Mouse (Mus musculus) kidney, embryonic 14.5 days (tissue): ENCODE data around the gene Il17ra. TPM values are rescaled to one million over a fixed set of nuclear protein-coding genes. Genes with fewer than 3 reads are reported as not detected.

Source experiments
- ATAC-seq: fragments of 200-750 bp; cut with Nextera tagmentation; 2 replicates; pipeline ENCODE4 v1.8.0; 2017; ENCODE audit warnings: moderate number of reproducible peaks, mild to moderate bottlenecking, moderate TSS enrichment, moderate library complexity; ENCODE audit not compliant: low FRiP score, low TSS enrichment
- H3K27ac ChIP-seq: fragments of 300-500 bp; sonication (generic); 2 replicates; pipeline ENCODE4 v1.5.1; 2014; ENCODE audit warnings: low read depth, mild to moderate bottlenecking, low read length, moderate library complexity, mixed read lengths
- H3K27me3 ChIP-seq: fragments of 300-500 bp; sonication (generic); 2 replicates; pipeline ENCODE4 v1.6.1; 2014; ENCODE audit warnings: mild to moderate bottlenecking, low read length; ENCODE audit not compliant: control insufficient read depth, insufficient read depth
- H3K36me3 ChIP-seq: fragments of 300-500 bp; sonication (generic); 2 replicates; pipeline ENCODE4 v1.6.1; 2014; ENCODE audit warnings: low read length, mixed read lengths; ENCODE audit not compliant: control insufficient read depth, insufficient read depth
- H3K4me1 ChIP-seq: fragments of 300-500 bp; sonication (generic); 2 replicates; pipeline ENCODE4 v1.6.1; 2014; ENCODE audit warnings: low read length, mixed read lengths; ENCODE audit not compliant: control insufficient read depth, insufficient read depth
- H3K4me2 ChIP-seq: fragments of 300-500 bp; sonication (generic); replicated peaks from 2 replicates; pipeline ENCODE4 v1.6.1; 2014; ENCODE audit warnings: low read depth, mild to moderate bottlenecking, low read length
- H3K4me3 ChIP-seq: fragments of 300-500 bp; sonication (generic); 2 replicates; pipeline ENCODE4 v1.5.1; 2014; ENCODE audit warnings: mild to moderate bottlenecking, low read length
- H3K9ac ChIP-seq: fragments of 300-500 bp; sonication (generic); 2 replicates; pipeline ENCODE4 v1.6.1; 2014; ENCODE audit warnings: low read depth, mild to moderate bottlenecking, low read length, moderate library complexity
- H3K9me3 ChIP-seq: fragments of 300-500 bp; sonication (generic); 2 replicates; pipeline ENCODE4 v1.6.1; 2016; ENCODE audit warnings: low read length; ENCODE audit not compliant: control insufficient read depth
- WGBS: fragments of 180-500 bp; shearing (Covaris S2); extraction: QIAGEN DNeasy Blood & Tissue Kit; methylation state at CpG from one replicate; pipeline ENCODE4 v1.1.7; 2014; 5-methylcytosine and 5-hydroxymethylcytosine counted together
- polyA plus RNA-seq: library from polyadenylated mRNA; unstranded; fragments of >200 nt; fragmentation: Nextera tagmentation; extraction: Ambion mirVana; gene quantifications from 2 replicates; pipeline ENCODE4 v1.2.1, GENCODE M21; 2014

Gene Il17ra
- polyA plus RNA-seq, 1 experiment from 2014 or later: 2.3 TPM

DNA sequence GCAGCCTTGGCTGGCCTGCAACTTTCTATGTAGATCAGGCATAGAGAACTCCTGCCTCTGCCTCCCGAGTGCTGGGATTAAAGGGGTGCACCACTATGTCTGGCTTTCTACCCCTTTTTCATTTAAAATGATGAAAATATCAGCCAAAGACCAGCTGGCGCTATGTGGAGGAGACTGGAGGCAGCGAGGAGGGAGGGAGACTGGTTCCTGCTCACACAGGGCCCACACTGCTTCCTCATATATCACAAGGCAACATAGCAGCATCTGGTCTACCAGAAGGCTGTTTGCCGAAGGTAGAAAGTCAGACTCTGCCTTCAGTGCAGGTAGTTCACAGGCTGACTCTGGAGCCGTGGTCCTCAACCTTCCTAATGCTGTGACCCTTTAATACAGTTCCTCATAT is 17.3 kb downstream of the Il17ra start:
- 90% methylated on average over 5 of the region's 5 CpGs for WGBS
- H3K36me3 ChIP-seq: no peaks in the 10 kb centered on the region
- no peaks in the 10 kb centered on the region for H3K27me3 ChIP-seq
- ATAC-seq: no peak
- H3K4me3 ChIP-seq: no peak overlapping the region
- no peaks in the 10 kb centered on the region; the same call in 1 of the 2 replicates for H3K4me1 ChIP-seq
- H3K9me3 ChIP-seq: no peaks in the 10 kb centered on the region
- H3K27ac ChIP-seq: no peak overlapping the region
- H3K9ac ChIP-seq: no peak overlapping the region
- no peak overlapping the region for H3K4me2 ChIP-seq

DNA sequence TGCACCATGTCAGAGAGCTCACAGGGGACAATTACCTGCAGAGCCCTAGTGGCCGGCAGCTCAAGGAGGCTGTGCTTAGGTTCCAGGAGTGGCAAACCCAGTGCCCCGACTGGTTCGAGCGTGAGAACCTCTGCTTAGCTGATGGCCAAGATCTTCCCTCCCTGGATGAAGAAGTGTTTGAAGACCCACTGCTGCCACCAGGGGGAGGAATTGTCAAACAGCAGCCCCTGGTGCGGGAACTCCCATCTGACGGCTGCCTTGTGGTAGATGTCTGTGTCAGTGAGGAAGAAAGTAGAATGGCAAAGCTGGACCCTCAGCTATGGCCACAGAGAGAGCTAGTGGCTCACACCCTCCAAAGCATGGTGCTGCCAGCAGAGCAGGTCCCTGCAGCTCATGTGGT is 18.5 kb downstream of the Il17ra start:
- H3K4me2 ChIP-seq: no peak overlapping the region
- H3K9ac ChIP-seq: no peak overlapping the region
- no peak overlapping the region for H3K4me3 ChIP-seq
- no peaks in the 10 kb centered on the region for H3K27me3 ChIP-seq
- H3K36me3 ChIP-seq: no peaks in the 10 kb centered on the region
- no peak overlapping the region for H3K27ac ChIP-seq
- H3K4me1 ChIP-seq: no peaks in the 10 kb centered on the region; the same call in 1 of the 2 replicates
- WGBS: 93% methylated on average over 6 of the region's 6 CpGs
- ATAC-seq: no peak
- H3K9me3 ChIP-seq: no peaks in the 10 kb centered on the region

GRCm38 (mm10) chr6:120482021-120482420 is 19.0 kb downstream of the Il17ra start:
- Histone ChIP-seq H3K27ac (no peak overlapping the region), H3K9ac (no peak overlapping the region), H3K4me2 (no peak overlapping the region), H3K27me3 (no peaks in the 10 kb centered on the region), H3K4me3 (no peak overlapping the region), H3K9me3 (no peaks in the 10 kb centered on the region), H3K4me1 (no peaks in the 10 kb centered on the region; the same call in 1 of the 2 replicates), H3K36me3 (no peaks in the 10 kb centered on the region)
- ATAC-seq: no peak
- 90% methylated on average over 14 of the region's 14 CpGs for WGBS

GRCm38 (mm10) chr6:120482756-120483155 is 19.7 kb downstream of the Il17ra start:
- 48% methylated on average over 6 of the region's 6 CpGs for WGBS
- ATAC-seq: 0 out of 2 replicates have a peak, but pooled peaks have one; percentile 20

GRCm38 (mm10) chr6:120483211-120483626 is 20.2 kb downstream of the Il17ra start:
- H3K9ac ChIP-seq: no peak overlapping the region
- no peaks in the 10 kb centered on the region; the same call in 1 of the 2 replicates for H3K4me1 ChIP-seq
- H3K27me3 ChIP-seq: no peaks in the 10 kb centered on the region
- H3K27ac ChIP-seq: no peak overlapping the region
- 24% methylated on average over 8 of the region's 8 CpGs for WGBS
- no peaks in the 10 kb centered on the region for H3K9me3 ChIP-seq
- peak; percentile 43; the same call in 1 of the 2 replicates for ATAC-seq
- no peak overlapping the region for H3K4me3 ChIP-seq
- no peaks in the 10 kb centered on the region for H3K36me3 ChIP-seq
- no peak overlapping the region for H3K4me2 ChIP-seq

More at GRCm38 (mm10) chr6:120482756-120483155, 19.7 kb downstream of the Il17ra start:
- no peaks in the 10 kb centered on the region for H3K27me3 ChIP-seq
- no peak overlapping the region for H3K9ac ChIP-seq
- no peaks in the 10 kb centered on the region; the same call in 1 of the 2 replicates for H3K4me1 ChIP-seq
- H3K9me3 ChIP-seq: no peaks in the 10 kb centered on the region
- H3K36me3 ChIP-seq: no peaks in the 10 kb centered on the region
- no peak overlapping the region for H3K4me3 ChIP-seq
- H3K27ac ChIP-seq: no peak overlapping the region
- H3K4me2 ChIP-seq: no peak overlapping the region

DNA sequence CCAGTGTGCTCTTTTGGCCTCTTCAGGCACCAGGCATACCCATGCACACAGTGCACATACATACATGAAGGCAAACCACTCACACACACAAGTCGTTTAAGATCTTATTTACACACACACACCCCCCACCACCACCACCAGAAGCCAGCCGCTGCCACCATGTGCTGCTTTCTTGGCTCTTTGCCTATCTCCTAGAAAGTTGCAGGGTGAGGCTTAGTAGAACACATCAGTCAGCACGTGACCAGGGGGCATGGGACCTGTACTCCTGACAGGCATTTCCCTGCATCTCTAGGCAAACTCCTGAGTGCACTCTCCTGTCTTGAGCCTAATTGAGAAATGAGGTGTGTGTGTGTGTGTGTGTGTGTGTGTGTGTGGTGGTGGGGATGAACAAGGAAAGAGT is 22.0 kb downstream of the Il17ra start:
- H3K27ac ChIP-seq: no peak overlapping the region
- ATAC-seq: no peak
- H3K4me1 ChIP-seq: no peaks in the 10 kb centered on the region; the same call in 1 of the 2 replicates
- no peaks in the 10 kb centered on the region for H3K9me3 ChIP-seq
- no peaks in the 10 kb centered on the region for H3K27me3 ChIP-seq
- WGBS: 86% methylated on average over 3 of the region's 3 CpGs
- no peak overlapping the region for H3K9ac ChIP-seq
- no peaks in the 10 kb centered on the region for H3K36me3 ChIP-seq
- H3K4me3 ChIP-seq: no peak overlapping the region
- no peak overlapping the region for H3K4me2 ChIP-seq

GRCm38 (mm10) chr6:120486051-120486510 is 23.0 kb downstream of the Il17ra start:
- Histone ChIP-seq H3K27ac (no peak overlapping the region), H3K4me1 (no peaks in the 10 kb centered on the region; the same call in 1 of the 2 replicates), H3K36me3 (no peaks in the 10 kb centered on the region), H3K4me2 (no peak overlapping the region), H3K4me3 (no peak overlapping the region), H3K27me3 (no peaks in the 10 kb centered on the region), H3K9ac (no peak overlapping the region), H3K9me3 (no peaks in the 10 kb centered on the region)
- ATAC-seq: no peak
- WGBS: 72% methylated on average over 8 of the region's 8 CpGs

DNA sequence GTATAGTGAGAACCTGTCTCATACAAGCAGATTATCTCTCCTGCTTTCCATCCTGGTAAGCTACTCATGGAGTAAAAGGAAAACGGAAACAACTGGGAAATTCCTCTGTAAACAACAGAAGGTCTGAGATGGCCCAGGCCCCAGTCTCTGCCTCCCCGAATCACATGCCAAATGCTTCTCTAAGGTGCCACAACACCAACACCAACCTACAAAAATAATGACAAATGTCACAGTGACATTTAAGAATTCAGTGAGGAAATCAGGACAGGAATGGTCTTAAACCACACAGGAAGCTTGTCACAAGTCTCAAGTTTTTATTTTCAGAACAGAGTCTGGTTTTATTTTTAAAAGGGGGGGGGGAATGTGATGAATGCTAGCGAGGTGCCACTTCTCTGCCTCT is 25.6 kb downstream of the Il17ra start:
- 68% methylated on average over 3 of the region's 3 CpGs for WGBS
- Histone ChIP-seq H3K27ac (no peak overlapping the region), H3K4me1 (peaks cover 10% of the 10 kb centered on the region), H3K4me2 (no peak overlapping the region), H3K9ac (no peak overlapping the region), H3K27me3 (peaks cover 17% of the 10 kb centered on the region), H3K36me3 (no peaks in the 10 kb centered on the region), H3K4me3 (no peak overlapping the region), H3K9me3 (no peaks in the 10 kb centered on the region)
- no peak for ATAC-seq

- no peak overlapping the region for H3K4me3 ChIP-seq
- WGBS: 53% methylated on average over 2 of the region's 2 CpGs
- no peak overlapping the region for H3K9ac ChIP-seq
- no peak overlapping the region for H3K4me2 ChIP-seq
- no peaks in the 10 kb centered on the region for H3K9me3 ChIP-seq
- H3K27ac ChIP-seq: no peak overlapping the region
- H3K27me3 ChIP-seq: peaks cover 17% of the 10 kb centered on the region
- no peaks in the 10 kb centered on the region for H3K36me3 ChIP-seq
- peaks cover 10% of the 10 kb centered on the region for H3K4me1 ChIP-seq
- ATAC-seq: no peak
Observed at GRCm38 (mm10) chr6:120489461-120489860, 26.4 kb downstream of the Il17ra start.
